Mouse (Mus musculus) cerebellum, postnatal 10 days (tissue): ENCODE data around the gene Edil3.

Experiments used
- DNase-seq, 2 experiments: peaks; one replicate each; pipeline ENCODE4 v3.0.0; 2021; ENCODE audit warnings: mixed read lengths in 2 of 2

The Edil3 gene

DNA sequence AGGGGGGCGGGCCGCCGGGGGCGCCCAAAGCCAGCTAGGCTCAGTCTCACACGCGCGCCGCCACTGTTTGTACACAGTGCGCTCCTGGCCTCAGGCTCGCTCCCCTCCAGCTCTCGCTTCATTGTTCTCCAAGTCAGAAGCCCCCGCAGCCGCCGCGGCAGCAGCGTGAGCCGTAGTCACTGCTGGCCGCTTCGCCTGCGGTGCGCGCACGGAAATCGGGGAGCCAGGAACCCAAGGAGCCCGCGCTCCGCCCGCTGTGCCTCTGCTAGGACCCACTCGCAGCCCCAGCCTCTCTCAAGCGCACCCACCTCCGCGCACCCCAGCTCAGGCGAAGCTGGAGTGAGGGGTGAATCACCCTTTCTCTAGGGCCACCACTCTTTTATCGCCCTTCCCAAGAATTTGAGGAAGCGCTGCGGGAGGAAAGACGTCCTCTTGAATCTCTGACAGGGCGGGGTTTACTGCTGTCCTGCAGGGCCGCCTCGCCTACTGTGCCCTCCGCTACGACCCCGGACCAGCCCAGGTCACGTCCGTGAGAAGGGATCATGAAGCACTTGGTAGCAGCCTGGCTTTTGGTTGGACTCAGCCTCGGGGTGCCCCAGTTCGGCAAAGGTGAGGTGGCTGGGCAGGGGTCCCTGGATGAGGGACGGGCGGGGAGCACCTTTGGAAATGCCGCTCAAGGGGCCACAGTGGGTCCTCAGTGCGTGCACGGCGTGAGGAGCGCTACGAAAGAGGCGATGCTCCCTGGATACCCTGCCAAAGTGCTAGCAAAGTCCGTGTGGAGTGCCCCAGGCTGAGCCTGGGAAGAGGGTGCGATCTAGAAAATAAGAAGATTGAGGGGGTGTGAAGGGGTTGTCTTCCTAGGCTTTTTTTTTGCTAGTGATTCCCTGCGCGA lies at the start of gene Edil3:
Edil3 (plus strand) TSS at position 33 of the 892 bp plus-strand sequence.
- peak; percentile 74 to 79 for DNase-seq

DNA sequence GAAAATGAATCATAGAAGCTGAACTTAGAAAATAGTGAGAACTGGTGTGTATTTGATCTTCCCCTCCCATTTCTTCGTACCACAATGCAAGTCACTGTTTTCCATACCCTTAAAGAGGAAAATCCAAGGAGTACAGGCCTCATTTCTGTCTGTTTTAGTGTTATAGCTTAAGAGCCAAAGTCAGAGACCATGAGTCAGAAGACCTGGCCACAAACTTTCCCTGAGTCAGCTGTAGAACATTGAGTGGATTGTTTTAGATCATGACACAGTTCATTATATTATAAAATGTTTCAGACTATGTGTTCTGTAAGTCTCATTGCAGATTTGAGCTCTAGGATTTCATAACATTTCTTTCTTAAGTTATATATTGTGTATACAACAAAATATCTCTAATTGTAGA lies 22.1 kb upstream of the Edil3 start:
- DNase-seq: no peak

DNA sequence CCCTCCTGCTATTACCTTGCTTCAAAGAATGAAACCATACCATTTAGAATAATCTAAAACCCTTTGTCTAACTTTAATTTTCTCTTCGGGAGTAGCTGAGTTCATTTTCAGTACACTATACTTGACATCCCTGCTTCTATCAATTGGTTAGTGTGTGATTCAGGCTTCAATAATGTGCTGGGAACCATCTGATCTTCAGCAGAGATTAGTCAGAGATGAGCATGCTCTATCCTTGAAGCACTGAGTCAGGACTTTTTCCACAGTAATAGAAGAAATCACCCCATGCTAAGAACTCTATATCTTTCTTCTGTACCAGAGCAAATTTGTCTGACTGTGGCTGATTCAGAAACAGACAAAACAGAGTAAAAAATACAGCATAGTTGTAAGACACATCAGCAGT lies 20.3 kb upstream of the Edil3 start:
- DNase-seq: no peak

DNA sequence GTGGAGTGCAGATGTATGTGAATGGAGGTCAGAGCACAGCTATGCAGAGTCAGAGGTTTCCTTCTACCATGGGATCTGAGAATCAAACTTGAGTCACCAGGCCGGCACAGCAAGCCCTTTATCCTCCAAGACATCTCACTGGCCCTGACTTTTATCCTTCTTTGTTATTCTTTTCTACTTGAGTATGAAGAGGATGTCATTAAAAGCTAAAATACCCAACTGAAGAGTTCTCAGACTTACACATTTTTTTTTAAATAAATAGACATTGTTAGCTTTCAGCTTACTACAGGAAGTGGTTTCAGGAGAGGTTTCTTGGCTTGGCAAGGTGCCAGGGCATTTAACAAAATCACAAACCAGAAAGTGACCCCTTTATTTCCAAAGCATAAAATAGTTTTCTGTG lies 15.4 kb upstream of the Edil3 start:
- DNase-seq: no peak

DNA sequence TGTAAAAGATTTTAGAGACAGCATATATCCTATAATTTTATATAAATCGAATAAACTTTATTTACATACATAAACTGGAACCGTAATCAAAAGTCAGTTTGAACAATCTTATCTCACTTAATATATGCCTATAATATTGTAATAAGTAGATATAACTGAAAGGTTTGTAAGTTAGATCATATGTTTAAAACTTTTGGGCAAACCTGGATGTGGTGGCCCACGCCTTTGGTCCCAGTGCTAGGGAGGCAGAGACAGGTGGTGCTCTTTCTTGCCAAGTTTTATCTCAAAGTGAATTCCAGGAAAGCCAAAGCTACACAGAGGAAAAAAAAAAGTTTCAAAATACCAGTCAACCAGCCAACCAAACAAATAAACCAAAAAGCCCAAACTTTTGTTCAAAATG lies 15.0 kb upstream of the Edil3 start:
- no peak for DNase-seq

- no peak for DNase-seq
Observed at GRCm38 (mm10) chr13:88810097-88810496, 11.2 kb upstream of the Edil3 start.

- DNase-seq: peak in 1 of 2 experiments; percentile 9
Observed at GRCm38 (mm10) chr13:88820686-88821308, 475 bp upstream of the Edil3 start.

DNA sequence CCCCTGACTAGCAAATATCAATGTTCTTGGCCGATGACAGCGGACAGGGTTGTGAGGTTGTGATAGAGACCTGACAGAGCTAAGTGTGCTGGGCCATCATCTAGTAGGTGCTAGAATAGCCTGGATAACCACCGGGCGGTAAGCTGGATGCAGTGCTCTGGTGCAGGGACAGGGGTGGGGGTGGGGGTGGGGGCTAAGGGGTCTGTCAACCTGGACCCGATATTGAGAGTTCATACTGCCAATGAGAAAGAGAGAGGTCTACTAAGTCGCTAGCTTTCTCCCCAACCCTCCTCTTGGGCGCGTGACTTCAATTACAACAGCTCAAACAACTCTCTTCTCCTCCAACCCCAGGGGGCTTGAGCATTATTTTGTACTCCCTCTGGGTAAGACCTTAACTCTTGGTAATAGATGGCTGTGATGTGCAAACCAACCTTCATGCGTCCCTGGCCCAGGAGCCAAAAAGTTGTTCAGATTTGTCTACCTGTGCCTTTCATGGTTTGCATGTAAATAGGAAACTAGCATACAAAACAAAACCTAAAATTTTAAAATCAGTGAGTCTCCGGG lies 1.1 kb downstream of the Edil3 start:
- DNase-seq: peak; percentile 22 to 38

GRCm38 (mm10) chr13:88822976-88823521 lies 1.8 kb downstream of the Edil3 start:
- DNase-seq: peak; percentile 22 to 26

DNA sequence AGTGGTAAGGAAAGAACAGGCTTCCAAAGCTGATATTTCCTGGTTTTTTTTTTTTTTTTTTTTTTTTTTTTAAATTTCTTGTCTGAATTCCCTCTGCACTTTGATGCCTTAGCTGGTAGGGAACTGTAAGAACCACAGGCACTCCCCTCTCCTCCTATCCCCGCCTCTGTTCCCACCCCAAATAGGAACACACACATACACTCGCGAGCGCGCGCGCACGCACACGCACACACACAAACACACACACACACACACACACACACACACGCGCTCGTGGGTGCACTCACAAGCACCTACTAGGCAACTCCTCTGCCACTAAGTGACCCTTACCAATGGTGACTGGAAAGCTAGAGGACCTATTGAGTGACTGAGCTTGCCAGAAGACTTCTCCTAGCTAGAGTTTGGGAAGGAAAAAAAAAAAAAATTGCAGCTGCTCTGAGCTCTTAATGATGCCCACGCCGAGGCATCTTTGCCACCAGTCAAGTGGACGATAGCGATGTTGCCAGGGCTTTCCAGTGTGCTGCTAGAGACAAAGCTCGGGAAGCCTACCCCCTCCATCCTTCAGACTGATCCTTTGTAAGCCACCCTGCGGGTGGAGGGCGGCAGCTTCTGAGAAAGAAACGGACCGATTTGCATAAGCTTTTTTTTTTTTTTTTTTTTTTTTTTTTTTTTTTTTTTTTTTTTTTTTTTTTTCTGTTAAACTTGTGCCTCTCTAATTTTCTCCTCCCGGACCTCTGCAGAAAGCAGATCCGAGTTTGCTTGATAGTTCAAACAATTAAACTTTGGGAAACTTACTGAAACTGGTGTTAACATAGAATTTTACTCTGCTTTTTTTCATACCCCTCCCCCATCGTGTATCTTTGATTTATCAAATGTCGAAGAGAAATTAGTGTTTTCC lies 2.5 kb downstream of the Edil3 start:
- peak; percentile 73 to 80 for DNase-seq

GRCm38 (mm10) chr13:88824441-88824840 lies 3.2 kb downstream of the Edil3 start:
- peak in 1 of 2 experiments; percentile 29 for DNase-seq

- DNase-seq: no peak
Observed at GRCm38 (mm10) chr13:88828362-88828761, 7.1 kb downstream of the Edil3 start.

GRCm38 (mm10) chr13:88833732-88834131 lies 12.5 kb downstream of the Edil3 start:
- no peak for DNase-seq

DNA sequence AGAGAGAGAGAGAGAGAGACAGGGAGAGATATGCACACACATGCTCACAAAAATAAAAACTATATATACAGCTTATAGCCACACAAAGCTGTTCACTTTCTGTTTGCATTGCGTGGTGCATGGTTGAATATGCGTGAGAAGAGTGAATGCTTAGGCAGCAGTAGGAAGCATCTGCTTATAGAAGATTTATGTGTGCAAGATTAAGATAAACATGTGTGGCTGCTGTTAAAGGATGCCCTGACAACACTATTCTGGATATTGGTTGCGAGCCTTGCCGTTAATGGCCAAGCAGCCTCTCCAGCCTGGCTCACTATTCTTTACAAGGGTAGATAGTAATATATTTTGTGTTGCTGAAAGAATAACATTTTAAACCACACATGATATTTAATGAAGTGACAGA lies 28.5 kb downstream of the Edil3 start:
- DNase-seq: no peak

GRCm38 (mm10) chr13:88879960-88880359 lies 58.7 kb downstream of the Edil3 start:
- DNase-seq: no peak

DNA sequence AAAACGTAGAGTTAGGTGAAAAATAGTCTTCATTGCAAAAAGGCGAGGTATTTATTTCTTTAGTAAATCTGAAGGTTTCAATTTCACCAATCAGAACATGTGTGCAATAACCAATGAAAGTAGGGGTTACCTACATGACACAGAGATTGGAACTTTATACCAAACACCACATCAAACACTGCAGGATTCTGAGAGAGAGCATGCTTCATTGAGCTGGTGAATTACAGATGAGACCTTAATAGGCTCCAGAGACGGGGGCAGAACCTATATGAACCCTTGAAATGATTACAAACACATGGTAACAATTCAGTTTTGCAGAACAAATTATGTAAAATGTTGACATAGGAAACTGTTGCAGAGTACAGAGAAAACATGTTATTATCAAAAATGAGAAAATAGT lies 69.5 kb downstream of the Edil3 start:
- DNase-seq: no peak

DNA sequence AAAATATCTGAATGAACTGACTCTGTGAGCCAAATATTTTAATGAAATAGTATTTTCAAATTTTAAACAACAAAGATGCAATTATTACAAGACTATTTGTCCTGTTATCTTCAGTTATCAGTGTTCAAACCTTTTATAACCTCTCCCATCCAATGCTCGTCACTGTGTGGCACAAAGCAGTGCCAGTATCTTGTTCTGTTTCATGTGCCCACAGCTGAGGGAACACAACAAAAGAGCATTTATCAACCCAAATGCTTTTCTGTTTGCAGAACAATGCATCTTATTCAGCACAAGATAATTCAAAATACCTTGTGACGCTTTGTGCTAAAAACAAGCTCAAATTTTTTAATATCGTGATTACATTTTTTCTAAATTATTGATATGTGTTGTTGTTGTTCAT lies 78.8 kb downstream of the Edil3 start:
- no peak for DNase-seq

DNA sequence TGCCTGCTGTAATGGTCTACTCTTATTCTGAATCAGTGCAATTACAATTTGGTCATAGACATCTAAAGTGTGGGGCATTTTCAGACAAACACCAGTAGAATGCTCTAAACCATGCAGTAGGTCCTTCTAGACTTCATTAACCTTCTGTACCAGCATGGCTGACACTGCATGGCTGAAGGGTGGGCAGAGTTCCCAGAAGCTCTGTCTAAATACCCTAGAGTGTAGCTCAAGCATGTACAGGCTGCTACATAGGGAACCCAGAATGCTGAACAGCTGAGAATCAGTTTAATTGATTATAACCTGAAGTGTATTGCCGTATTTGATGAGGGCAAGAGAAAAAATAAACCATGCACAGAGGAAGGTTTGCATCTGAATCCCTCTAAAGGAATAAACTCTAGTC lies 86.1 kb downstream of the Edil3 start:
- peak; percentile 55 to 63 for DNase-seq

DNA sequence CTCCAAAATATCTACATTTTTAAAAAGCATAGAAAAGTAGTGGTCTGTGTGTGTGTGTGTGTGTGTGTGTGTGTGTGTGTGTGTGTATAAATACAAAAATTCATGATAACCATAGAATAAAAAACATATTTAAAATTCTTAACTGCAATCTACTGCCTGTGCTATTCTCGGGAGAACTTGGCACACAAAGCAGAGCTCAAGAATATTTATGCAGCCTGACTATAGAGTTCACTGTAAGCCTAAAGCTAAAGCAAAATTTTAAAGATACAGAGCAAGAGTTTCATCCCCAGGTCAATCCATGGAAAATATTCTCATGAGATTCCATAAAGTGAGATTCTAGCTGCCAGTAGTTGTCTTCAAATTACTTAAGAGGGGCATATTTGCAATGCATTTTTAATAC lies 86.9 kb downstream of the Edil3 start:
- no peak for DNase-seq

DNA sequence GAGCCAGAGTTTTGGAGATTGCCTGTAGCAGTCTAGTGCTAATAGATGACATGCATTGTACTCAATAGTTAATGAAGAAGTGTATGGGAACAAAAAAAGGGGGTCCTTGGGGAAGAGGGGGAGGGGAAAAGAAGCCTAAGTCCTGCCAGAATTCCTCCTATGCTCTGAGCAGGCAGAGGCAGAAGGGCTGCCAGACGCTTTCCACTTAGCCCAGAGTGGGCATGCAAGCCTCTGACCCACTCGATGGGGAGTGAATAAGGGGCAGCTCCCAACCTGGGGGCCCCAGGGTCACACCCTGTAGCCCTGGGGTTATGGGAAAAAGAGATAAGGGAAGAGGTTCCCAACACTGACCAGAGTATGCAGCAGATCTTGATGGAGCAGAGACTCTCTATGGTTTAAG lies 95.2 kb downstream of the Edil3 start:
- DNase-seq: no peak

GRCm38 (mm10) chr13:88929626-88930025 lies 108.4 kb downstream of the Edil3 start:
- no peak for DNase-seq

DNA sequence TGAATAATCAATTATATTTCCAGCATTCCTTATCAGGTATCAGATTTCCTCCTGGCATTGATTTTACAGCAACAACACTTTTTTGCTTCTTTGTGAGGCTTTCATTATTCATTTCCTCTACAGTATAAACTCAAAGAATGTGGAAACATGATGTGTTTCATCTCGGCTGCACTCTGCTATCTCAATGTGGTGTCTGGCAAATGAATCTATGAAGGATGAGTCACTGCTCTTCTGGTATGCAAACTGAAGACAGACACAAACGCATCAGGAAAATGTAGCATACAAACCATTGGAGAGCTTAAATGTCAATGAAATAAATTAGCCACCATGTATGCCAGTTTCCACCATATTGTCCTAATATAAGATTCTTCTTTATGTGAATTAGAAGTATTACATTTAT lies 117.3 kb downstream of the Edil3 start:
- no peak for DNase-seq

DNA sequence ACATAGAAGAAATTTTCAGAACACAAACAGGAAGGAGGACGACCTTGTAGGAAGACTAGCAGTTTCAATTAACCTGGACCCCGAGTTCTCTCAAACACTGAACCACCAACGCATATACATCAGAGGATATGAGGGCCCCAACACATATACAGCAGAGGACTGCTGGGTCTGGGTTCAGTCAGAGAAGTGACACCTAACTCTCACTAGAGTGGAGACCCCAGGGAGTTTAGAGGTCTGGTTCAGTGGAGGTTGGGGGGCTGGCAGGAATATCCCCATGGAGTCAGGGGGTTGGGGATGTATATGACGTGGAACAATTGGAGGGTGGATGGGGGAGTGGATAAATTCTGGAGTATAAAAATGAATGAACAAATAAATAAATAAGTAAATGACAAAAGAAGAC lies 151.1 kb downstream of the Edil3 start:
- no peak for DNase-seq
